Mouse (Mus musculus): ENCODE data around the gene Casr. TPM values are rescaled to one million over a fixed set of nuclear protein-coding genes. Genes with fewer than 3 reads are reported as not detected.
A peak's percentile ranks its signal among the peaks of the same experiment; 100 is the strongest.

The Casr gene
- total RNA-seq (2022) = 1 to 10 TPM; 5.7 to 9.3 (median 7.6) TPM

DNA sequence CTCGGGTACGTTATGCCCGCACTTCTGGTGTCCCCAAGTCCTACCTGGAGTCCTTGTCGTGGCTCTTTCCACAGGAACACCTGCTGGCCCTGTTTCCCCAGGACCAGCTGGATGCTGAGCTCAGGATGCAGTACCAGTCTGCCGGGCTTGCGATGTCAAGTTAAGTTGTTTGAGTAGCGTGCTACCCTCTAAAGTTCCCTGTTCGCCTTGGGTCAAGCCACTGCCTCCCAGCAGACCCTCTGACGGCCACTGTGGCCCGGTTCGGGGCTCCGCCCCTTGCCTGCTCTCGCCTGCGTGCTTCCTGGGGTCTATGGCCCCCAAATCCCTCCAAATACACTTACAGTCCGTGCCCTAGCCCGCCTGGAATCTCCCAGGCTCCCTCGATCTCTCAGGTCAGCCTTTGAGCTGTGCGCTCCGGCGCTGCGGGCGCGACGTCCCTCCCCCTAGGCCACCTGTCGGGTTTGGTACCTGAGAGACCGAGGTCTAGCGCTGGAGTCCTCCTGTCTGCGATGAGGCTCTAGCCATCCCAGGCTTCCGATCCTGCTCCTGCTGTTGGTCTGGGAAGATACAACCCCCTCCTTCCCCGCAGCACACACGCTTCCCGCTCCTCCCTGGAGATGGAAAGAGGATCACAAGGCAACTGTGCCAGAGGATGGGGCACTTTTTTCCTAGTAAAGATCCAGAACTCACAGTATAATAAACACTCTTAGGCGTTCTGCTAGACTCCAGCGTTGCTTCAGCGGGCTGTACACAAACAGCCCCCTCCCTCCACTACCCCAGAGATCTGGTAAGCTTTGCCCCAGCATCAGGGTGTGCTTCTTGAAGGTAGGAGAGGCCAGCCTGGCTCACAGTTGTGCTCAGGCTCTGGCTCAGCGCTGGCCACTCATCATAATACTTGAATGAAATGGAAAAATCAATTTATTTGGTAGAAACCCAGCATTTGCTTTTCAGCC is at the start of gene Casr:
Casr (minus strand) TSS at position 756 of the 953 bp plus-strand sequence.
- DNase-seq (ENCODE audit: low spot score in 2 of 2) = no peak

DNA sequence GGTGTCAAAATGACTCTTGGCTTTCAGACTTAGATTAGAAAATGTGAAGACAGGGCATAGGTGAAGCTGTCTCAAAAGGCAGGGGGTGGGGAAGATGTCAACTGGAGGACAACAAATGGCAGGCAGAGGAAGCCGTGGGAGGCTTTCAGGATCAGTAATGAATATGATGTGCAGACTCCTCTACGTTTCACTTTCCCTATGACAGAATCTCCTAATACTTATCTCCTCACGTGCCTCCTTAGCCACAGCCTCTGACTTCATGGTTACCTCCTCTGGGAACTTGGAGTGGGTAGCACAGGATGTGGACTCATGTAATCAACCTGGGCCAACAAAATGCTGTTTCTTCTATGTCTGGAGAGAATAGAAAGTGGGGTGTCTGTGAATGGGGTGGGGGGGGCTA is 40.7 kb upstream of the Casr start:
- no peak for DNase-seq (ENCODE audit: low spot score in 2 of 2)

DNA sequence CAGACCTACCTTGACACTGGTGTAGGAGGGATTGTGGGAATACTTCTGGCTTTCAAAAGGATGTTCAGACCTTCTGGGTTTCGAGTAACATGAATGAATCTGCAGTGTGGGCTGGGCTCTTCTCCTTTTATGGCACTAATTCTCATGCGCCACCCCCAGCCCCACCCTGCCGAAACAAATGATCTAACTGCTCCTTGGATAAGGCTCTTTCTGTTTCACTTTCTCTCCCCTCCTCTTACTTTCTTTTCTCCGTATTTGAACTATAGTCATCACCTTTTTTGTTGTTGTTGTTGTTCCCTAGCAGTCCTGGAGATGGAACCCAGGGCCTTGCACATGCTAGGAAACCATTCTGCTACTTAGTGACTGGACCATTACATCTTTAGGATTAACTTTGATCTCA is 36.3 kb upstream of the Casr start:
- DNase-seq (ENCODE audit: low spot score in 2 of 2) = no peak

DNA sequence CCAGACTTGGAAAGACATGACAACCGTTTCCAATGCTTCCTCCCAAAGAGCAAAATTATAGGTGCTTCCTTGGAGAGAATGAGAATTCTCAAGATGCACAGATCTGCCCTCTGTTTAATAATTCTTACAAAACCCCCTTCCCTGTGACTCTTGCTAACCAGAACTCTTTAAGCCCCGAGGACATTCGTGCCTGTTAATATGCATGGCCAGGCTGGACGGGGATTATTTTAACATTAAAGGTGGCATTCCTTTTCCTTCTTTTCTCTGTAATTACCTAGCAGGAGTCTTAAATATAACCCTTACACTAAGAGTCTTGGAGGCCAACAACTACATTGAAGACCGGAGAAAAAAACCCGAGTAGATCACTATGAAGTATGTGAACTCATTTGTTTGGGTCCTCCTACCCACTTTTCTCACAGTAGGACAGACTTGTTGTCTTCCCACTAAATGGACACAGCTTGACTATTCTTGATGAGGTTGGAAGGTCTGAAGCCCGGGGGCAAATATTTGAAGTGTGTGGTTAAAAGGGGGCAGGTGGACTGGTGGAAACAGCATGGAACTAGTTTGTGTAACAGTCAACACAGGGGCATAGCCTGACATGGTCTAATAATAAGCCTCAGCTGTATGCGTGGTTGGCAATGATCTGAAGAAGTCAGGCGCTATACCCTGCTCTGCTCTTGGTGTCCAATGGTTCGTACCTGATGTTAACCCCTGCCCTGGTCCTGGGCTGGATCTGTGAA is 34.9 kb upstream of the Casr start:
- no peak for DNase-seq (ENCODE audit: low spot score in 2 of 2)

DNA sequence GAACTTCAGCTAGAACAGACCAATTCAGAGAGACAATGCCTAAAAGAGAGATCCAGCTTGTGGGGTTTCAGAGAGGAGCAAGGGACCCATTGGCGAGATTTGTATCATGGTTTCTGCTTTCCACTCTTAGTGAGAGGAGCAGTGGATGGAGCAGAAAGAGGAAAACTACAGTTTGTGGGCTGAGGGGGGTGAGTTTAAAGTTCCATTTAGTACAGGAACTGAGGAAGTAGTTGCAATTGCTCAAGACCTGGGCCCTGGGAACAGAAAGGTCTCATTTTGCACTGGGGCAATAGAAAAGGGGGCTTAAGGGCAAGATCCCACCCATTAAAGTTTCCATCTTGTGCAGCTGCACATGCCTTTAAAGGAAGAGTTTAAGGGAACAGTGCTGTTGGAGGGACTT is 28.0 kb upstream of the Casr start:
- no peak for DNase-seq (ENCODE audit: low spot score in 2 of 2)

DNA sequence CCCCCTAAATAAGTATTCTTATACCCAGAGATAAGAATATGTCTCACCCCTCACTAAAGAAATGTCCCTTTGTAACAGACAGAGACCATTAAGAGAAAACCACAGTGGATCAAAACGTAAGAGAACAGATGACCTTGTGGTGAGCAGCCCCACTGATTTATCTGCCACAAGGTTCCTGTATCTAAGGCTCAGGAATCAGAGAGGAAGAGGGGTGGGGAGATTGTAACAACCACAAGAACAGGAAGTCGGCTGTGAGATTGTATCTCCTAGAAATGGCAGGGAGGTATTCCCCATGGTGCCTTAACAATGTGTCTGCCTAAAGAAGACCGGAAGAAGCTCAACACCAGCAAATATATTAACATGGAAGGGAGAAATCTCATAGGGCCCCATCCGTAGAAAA is 26.0 kb upstream of the Casr start:
- no peak for DNase-seq (ENCODE audit: low spot score in 2 of 2)

DNA sequence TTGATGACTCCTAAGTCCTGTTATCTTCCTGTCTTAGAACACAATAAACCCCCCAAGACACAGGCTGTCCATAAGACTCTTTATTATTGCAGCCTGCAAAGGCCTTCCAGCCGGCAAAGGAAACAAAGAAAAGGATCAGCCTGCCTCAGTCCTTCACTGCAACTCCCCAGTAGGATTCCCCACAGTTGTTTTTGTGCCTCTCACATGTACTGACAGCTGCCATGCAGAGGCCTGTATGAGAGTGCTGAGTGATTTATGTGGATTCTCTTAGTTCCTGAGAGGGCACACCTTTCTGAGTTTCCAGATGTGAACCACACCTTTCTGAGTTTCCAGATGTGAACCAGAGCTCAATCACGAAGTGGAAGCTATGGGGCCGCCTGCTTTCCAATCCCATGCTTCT is 20.1 kb upstream of the Casr start:
- no peak for DNase-seq (ENCODE audit: low spot score in 2 of 2)

DNA sequence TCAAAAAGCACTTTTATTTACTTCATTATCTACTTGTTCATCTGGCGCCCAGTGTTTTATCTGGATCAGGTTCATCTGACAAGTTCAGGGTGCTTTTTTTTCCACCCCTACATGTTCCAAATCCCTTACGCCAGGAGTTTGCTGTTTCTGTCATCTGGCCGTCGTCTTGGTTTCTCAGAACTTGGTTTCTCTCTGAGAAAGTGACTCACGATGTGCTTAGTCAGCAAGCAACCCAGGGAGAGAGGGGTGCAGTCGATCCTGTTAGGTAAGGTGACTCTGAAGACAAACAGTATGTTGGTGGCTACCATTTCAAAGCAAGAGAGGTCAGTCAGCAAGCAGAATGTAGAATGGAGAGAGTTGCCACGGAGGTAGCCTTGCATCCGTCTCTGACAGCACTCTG is 10.0 kb upstream of the Casr start:
- DNase-seq (ENCODE audit: low spot score in 2 of 2) = no peak

DNA sequence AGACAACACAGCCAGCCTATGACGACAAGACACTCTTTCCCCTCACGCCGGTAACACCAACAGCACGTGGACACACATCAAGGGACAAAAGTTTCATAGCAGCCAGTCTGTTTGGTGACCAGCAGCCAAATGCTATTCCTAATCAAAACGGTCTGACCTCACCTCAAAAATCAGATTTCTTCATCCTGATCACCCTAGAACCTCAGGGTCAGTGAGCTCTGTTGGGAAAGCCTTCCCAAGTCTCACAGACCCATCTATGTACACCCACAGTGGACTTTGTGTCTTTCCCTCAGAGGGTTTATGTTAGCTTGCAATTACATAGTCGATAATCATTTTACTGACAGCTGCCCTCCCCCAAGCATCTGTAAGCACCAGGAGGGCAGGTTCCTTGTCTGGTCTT is 2.4 kb downstream of the Casr start:
- DNase-seq (ENCODE audit: low spot score in 2 of 2) = no peak

DNA sequence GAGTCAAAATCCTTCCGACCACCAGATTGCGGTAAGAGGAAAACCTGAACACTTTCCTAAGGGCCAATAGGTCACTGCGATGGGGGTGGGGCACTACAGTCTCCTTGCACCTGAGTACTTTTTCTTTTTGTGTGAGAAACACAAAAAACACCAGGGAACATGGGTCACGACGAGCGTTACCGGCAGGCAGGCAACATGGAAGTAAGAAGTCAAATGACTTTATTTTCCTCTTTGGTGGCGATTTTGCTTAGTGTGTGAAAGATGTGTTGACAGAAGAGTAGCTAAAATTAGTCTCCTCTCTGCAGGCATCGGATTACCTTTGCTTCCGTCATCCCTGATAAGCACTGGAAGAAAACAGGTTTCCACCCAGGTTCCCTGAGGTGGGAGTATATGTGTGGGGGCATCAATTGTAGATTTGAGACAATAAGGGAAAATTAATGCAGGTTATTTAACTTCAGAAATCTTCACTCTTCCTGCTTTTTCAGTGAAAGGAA is 6.2 kb downstream of the Casr start:
- DNase-seq (ENCODE audit: low spot score in 2 of 2) = no peak

DNA sequence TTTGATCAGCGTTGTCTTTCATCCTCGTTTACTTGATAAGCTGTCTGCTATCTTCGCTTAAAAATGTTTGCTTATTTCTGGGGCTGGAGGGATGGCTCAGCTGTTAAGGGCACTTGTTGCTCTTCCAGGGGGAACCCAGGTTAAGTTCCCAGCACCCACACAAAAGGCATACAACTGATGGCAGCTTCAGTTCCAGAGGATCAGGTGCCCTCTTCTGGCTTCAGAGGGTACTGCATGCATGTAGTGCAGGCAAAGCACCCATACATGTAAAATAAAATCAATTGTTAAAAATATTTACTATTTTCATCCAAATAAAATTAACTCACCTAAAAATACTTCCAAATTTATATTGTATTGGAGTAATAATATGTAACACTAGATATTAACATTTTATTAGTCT is 8.3 kb downstream of the Casr start:
- no peak for DNase-seq (ENCODE audit: low spot score in 2 of 2)

DNA sequence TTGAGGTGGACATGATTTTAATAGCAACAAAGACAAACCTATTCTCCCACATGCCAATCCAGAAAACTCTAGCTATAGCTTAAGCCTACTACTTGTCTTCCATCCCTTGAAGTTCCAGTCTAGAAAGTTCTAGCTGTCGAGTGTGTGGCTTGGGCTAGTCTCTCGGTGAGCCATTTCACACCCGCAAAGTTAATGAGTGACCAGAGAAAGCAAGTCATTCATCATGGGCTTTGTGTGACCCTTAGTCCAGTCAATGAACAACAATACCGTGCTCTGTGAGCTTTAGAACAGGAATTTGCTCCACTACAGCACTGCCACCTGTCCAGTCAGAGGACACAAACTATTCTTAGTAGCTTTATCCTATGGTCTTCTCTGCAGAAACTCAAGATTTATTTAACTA is 16.6 kb downstream of the Casr start:
- no peak for DNase-seq (ENCODE audit: low spot score in 2 of 2)

DNA sequence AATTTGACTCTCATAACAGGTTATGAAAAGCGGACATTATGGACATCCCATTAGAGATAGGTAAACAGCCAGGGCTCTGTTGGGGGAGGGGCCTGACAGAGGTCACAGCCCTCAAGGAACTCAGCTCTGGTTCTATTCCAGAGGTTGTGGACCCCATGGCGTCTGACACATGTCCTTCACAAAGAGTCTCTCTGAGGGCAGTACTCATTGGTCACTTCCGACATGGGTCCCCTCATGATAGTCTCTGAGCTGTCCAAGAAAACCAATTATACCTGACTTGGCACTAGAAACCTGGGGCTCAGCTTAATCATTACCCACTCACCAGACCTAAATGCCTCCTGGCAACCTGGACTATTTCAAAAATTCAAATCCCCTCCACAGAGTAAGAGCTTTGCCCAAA is 18.9 kb downstream of the Casr start:
- no peak for DNase-seq (ENCODE audit: low spot score in 2 of 2)

DNA sequence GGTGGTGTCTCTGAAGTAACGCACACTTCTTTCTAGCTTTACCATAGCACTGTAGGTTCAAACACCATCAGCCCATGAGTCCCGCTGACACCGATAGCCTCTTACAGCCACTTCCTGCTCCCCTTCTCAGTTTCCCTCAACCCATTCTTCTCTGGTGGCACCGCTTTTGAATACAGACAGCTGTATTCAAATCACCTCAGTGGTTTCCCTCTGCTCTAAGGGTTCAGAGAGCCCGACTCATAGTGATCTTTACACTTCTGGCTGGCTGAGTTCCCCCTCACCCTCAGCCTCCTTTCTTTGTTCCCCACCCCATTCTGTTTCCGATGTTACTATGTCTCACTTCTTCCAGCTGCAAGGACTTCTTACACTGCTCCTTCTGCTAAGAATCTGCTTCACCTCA is 21.1 kb downstream of the Casr start:
- no peak for DNase-seq (ENCODE audit: low spot score in 2 of 2)

DNA sequence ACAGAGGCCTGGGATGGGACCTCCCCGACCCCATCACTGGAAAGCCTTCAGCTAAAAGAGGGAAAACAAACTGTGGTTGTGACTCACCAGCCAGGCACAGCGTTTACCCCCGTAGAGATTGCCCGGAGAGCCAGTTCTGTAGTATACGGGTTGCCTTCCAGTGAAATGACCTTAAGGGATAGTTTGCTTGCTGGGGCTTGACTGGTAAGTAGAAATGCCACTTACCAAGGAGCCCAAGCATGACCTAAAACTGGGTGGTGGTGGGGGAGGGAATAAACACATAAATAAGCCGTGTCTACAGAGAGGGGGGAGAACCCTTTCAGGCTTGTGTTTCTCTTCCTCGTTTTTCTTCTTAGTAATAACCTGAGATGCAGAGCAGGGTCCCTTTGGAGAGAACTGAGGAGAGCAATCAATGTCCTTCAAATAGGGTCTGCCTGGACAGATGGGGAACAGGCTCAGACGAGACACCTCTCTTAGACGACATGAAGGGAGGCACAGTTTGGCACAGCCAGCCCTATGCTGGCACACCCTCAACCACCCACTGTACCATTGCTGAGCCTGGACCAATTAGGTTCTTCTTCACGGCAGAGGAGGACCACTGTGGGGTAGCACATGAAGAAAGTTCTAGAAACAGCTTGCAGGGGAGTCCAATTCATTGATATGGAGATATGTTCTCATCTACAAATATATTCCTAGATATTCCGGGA is 28.8 kb downstream of the Casr start:
- no peak for DNase-seq (ENCODE audit: low spot score in 2 of 2)

DNA sequence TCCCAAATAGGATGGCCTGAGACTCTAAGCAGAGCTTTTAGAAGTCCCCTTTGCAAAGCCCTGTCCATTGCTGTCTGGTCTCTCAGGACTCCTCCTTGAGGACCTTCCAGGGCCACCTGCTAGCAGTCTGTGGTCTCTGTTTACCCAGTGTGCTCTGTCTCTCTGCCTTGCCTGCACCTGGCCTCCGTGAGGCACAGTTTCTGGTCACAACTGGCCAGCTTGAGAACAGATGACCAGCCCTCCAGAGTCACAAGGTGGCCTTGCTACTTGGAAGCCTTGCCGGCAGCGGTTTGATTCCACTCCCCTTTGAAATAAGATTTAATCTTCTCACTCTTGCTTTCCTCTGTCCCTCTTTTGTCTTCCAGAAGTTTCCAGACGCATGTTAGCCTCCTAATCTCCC is 29.9 kb downstream of the Casr start:
- no peak for DNase-seq (ENCODE audit: low spot score in 2 of 2)

DNA sequence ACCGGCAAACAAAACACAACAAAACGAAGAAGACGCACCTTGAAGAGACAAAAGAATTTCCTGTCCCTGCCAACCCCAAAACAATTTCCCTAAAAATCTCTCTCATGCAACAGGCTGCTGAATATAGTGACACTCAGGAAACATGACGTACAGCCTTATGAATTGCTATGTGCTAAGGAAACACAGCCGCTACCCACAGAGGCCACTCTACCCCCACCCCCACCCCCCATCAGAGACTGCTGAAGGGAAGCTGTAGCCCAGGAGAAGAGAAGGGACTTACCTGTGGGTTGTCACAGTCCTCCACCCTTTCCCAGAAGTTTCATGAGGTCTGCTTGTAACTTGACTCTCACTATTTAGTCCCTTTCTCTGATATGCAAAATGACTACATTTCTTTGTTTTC is 30.3 kb downstream of the Casr start:
- DNase-seq (ENCODE audit: low spot score in 2 of 2) = no peak

DNA sequence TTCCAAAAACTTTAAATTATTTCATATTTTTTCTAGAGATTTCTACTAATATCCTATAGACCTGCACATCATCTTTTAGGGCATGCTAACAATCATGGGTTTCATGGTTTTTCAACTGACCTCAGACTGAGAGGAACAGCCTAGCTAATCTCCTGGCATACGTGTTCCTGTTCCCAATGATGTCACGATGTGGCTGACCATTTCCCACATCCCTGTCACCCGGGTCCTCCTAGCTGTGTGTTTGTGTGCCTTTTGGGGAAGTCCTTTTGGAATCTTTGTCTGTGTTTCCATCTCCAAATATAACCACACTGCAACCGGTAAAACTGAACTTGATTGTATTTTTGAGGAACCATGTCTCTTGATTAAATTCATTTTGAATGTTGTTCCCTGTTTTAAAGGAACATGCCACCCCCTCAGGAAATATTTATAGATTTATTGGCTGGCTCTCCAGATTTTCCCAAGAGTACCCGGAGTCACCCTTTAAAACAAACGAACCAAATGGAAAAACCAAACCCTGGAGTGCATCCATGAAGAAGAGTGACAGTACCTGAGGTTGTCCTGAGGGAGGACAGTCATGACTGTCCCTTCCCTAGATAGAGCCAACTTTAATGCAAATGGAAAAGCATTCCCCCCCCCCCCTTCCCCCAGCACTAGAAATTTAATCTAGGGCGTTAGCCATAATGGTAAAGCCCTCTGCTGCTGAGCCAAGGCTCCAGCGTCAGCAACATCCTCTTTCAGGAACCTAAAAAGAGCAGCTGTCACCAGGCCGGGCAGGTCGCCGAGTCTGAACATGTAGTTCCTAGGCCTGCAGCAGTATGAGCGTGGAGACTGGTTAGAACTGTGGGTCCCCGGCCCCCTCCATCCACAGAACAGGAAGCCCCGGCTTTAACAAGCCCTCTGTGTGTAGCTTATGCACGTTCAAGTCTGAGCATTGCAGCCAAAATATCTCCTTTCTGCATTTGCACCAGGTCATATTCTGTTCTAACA is 31.1 kb downstream of the Casr start:
- peak; percentile 65 to 74 for DNase-seq (ENCODE audit: low spot score in 2 of 2)

DNA sequence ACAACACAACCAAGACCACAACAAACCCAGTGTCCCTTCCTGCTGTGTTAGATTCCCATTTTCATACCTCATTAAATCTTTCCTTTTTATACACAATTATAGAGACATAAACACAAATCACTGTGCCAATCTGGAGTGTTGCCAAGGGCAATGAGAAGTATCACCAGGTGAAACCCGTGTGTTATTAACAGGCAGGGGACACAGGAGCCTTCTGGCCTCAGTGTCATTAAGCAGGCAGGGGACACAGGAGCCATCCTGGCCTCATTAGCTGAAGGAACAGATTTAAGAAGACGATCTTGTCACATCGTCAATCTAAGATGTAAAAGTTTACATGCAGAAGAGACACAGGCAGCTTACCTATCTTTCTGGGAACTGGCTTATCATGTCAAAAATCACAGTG is 33.1 kb downstream of the Casr start:
- no peak for DNase-seq (ENCODE audit: low spot score in 2 of 2)

DNA sequence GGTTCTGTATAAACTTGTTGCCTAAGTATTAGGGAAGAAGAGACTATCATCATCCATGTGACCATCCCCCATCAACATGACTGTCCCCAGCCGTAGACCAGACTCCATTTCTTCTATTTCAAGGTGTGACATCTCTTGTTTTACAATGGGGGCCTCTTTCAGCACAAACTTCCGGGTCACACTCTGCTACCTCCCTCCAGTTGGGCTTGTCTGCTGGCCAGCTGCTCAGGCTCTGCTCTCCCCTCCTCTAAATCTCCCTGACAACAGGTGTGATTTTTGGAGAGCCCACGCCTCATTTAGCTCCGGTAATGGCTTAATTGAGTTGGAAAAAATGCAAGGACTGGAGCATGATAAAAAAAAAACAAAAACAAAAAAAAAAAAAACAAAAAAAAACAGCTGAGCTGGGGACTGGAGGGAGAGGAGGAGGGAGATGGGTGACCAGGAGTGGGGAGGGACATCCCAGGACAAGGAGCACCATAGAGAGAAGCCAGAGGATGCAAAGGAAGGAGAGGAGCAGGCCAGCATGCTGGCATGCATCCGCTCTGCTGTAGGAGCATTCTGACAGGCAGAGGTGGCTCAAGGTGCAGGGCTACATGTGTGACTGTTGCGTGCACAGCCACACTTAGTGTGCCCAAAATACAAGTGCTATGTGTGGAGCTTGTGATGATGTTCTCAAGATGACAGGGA is 35.2 kb downstream of the Casr start:
- DNase-seq (ENCODE audit: low spot score in 2 of 2) = no peak

Measured in gastrocnemius, adult 8-10 months (tissue).